Mouse (Mus musculus) heart, embryonic 12.5 days (tissue): ENCODE measurements at regions not wholly inside any gene's neighbourhood (a gene's known extent, or its start where the extent isn't known, plus 50 kb on each side); places are given as distances from the start of the nearest gene placed in this dataset.
A peak's percentile ranks its signal among the peaks of the same experiment; 100 is the strongest.

Source experiments
- ATAC-seq: fragments of 200-750 bp; cut with Nextera tagmentation; 2 replicates; pipeline ENCODE4 v1.8.0; 2017; ENCODE audit warnings: moderate TSS enrichment, moderate library complexity; ENCODE audit not compliant: insufficient number of reproducible peaks, low FRiP score
- H3K27ac ChIP-seq: fragments of 300-500 bp; sonication (generic); 2 replicates; pipeline ENCODE4 v1.5.1; 2016; ENCODE audit warnings: mild to moderate bottlenecking, moderate library complexity; ENCODE audit not compliant: poor library complexity, severe bottlenecking
- H3K27me3 ChIP-seq: fragments of 300-500 bp; sonication (generic); replicated peaks from 2 replicates; pipeline ENCODE4 v1.6.1; 2016; ENCODE audit warnings: mild to moderate bottlenecking, moderate library complexity
- H3K36me3 ChIP-seq: fragments of 300-500 bp; sonication (generic); 2 replicates; pipeline ENCODE4 v1.6.1; 2016; ENCODE audit warnings: mild to moderate bottlenecking, moderate library complexity
- H3K4me1 ChIP-seq: fragments of 300-500 bp; sonication (generic); replicated peaks from 2 replicates; pipeline ENCODE4 v1.6.1; 2016; ENCODE audit warnings: mild to moderate bottlenecking
- H3K4me2 ChIP-seq: fragments of 300-500 bp; sonication (generic); 2 replicates; pipeline ENCODE4 v1.6.1; 2016; ENCODE audit warnings: mild to moderate bottlenecking, moderate library complexity
- H3K4me3 ChIP-seq: fragments of 300-500 bp; sonication (generic); 2 replicates; pipeline ENCODE4 v1.5.1; 2016; ENCODE audit warnings: mild to moderate bottlenecking
- H3K9ac ChIP-seq: fragments of 300-500 bp; sonication (generic); 2 replicates; pipeline ENCODE4 v1.6.1; 2016; ENCODE audit warnings: mild to moderate bottlenecking, moderate library complexity
- H3K9me3 ChIP-seq: fragments of 300-500 bp; sonication (generic); replicated peaks from 2 replicates; pipeline ENCODE4 v1.6.1; 2016; ENCODE audit warnings: mild to moderate bottlenecking, moderate library complexity
- WGBS: fragments of 180-500 bp; shearing (Covaris S2); methylation state at CpG from one replicate; pipeline ENCODE4 v1.1.7; 2016; 5-methylcytosine and 5-hydroxymethylcytosine counted together

DNA sequence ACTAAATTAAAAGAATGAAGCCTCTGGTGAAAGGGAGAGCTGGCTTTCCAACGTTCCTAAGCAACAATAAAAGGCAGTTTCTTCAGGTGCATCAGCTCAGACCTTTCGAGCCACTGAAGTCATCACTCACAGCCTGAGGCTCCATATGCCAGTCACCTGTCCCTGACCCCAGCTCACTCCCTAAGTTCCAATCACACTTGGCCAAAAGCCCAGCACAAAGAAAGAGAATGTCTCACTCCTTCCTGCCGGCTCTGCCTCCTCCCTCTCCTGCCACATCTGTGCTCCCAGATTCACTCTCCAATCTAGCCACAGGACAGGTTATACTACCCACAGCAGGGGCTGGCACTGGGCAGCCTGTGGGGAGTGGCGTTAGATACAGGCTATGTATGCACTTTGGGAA lies 150.7 kb downstream of the Psat1 start:
- Histone ChIP-seq H3K4me1 (peaks cover 6% of the 10 kb centered on the region; the same call in 1 of the 2 replicates), H3K27ac (no peak overlapping the region), H3K27me3 (peaks cover 11% of the 10 kb centered on the region; the same call in 1 of the 2 replicates), H3K4me2 (no peak overlapping the region), H3K36me3 (no peaks in the 10 kb centered on the region), H3K4me3 (no peak overlapping the region), H3K9me3 (no peaks in the 10 kb centered on the region), H3K9ac (no peak overlapping the region)
- no peak for ATAC-seq
- WGBS = 39% methylated on average over 4 of the region's 4 CpGs

- Histone ChIP-seq H3K9me3 (no peaks in the 10 kb centered on the region), H3K4me3 (no peak overlapping the region), H3K27me3 (no peaks in the 10 kb centered on the region), H3K27ac (no peak overlapping the region), H3K36me3 (no peaks in the 10 kb centered on the region), H3K4me2 (no peak overlapping the region), H3K9ac (no peak overlapping the region), H3K4me1 (0 out of 2 replicates have a peak, but pooled peaks cover 3% of the 10 kb centered on the region)
- no peak for ATAC-seq
- 76% methylated on average over 4 of the region's 4 CpGs for WGBS
Measured at GRCm38 (mm10) chr19:15791942-15792341, 155.2 kb downstream of the Psat1 start.

DNA sequence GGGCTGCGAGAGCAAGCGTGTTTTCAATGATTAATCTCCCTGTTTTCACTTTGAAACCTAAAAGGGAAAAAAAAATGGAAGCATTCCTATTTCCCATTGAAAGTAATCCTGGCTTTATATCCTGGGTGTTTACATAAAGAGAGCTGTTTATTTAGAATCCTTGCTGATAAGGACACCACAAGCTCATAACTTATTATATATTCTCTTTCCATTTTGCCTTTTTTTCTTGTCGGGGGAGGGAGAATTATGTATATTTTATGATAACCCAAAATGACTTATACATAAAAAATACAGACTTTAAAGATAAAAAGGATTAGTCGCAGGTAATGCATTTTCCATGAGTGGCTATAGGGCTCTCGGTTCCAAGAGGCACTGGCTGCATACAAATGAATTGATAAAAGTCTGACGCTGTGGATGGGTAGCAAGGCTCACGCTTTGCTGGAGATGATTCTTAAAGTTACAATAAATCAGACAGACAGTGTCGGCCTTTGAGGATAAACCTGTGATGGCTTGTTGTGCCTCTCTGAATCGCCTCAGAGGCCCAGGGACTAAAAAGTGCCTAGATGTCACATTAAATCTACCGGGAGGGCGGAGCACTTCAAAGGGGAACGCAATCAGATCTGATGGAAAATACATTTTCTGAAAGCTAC lies 155.7 kb downstream of the Psat1 start:
- no peaks in the 10 kb centered on the region for H3K9me3 ChIP-seq
- H3K4me2 ChIP-seq = peak overlapping the region; percentile 46
- no peaks in the 10 kb centered on the region for H3K27me3 ChIP-seq
- 0 out of 2 replicates have a peak, but pooled peaks cover 3% of the 10 kb centered on the region for H3K4me1 ChIP-seq
- no peak overlapping the region for H3K9ac ChIP-seq
- no peak for ATAC-seq
- H3K27ac ChIP-seq = no peak overlapping the region
- no peaks in the 10 kb centered on the region for H3K36me3 ChIP-seq
- H3K4me3 ChIP-seq = peak overlapping the region; percentile 8; the same call in 1 of the 2 replicates
- 53% methylated on average over 12 of the region's 12 CpGs for WGBS

- Histone ChIP-seq H3K9me3 (no peaks in the 10 kb centered on the region), H3K4me1 (0 out of 2 replicates have a peak, but pooled peaks cover 3% of the 10 kb centered on the region), H3K9ac (no peak overlapping the region), H3K27me3 (no peaks in the 10 kb centered on the region), H3K4me3 (peak overlapping the region; percentile 8; the same call in 1 of the 2 replicates), H3K27ac (no peak overlapping the region), H3K36me3 (no peaks in the 10 kb centered on the region), H3K4me2 (peak overlapping the region; percentile 46)
- no peak for ATAC-seq
- WGBS = 34% methylated on average over 13 of the region's 13 CpGs
Measured at GRCm38 (mm10) chr19:15790620-15791263, 156.4 kb downstream of the Psat1 start.

- ATAC-seq = no peak
- Histone ChIP-seq H3K4me3 (no peak overlapping the region), H3K36me3 (no peaks in the 10 kb centered on the region), H3K4me1 (0 out of 2 replicates have a peak, but pooled peaks cover 3% of the 10 kb centered on the region), H3K9me3 (no peaks in the 10 kb centered on the region), H3K27me3 (no peaks in the 10 kb centered on the region), H3K27ac (no peak overlapping the region), H3K9ac (no peak overlapping the region), H3K4me2 (no peak overlapping the region)
- WGBS = 64% methylated on average over 5 of the region's 5 CpGs
Measured at GRCm38 (mm10) chr19:15789741-15790140, 157.4 kb downstream of the Psat1 start.

- no peak overlapping the region for H3K27ac ChIP-seq
- no peaks in the 10 kb centered on the region for H3K4me1 ChIP-seq
- no peak overlapping the region for H3K4me2 ChIP-seq
- no peaks in the 10 kb centered on the region for H3K9me3 ChIP-seq
- no peaks in the 10 kb centered on the region for H3K27me3 ChIP-seq
- WGBS = 64% methylated on average over 4 of the region's 4 CpGs
- ATAC-seq = no peak
- no peak overlapping the region for H3K9ac ChIP-seq
- no peaks in the 10 kb centered on the region for H3K36me3 ChIP-seq
- no peak overlapping the region for H3K4me3 ChIP-seq
Measured at GRCm38 (mm10) chr19:15784644-15785043, 162.5 kb downstream of the Psat1 start.

DNA sequence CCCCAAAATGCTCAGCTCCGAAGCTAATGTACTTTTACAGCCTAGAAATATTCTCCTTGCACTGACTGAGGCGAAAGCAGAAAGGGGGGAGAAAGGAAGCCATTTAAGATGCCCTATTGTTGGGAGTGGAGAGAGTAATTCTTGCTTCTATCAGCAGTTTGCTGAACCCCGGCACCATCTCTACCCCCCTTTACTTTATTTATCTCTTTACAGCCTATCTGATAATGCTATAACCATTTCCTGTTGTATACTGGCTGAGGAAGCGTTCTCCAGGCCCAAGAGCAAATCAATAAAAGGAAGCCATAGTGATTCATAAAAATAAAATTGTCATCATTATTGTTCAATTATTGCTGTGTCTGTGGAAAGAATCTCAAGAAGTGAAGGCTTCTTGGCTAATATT lies 177.5 kb downstream of the Psat1 start:
- Histone ChIP-seq H3K4me1 (no peaks in the 10 kb centered on the region), H3K9me3 (no peaks in the 10 kb centered on the region), H3K36me3 (no peaks in the 10 kb centered on the region), H3K27ac (no peak overlapping the region), H3K27me3 (no peaks in the 10 kb centered on the region), H3K4me2 (no peak overlapping the region), H3K9ac (no peak overlapping the region), H3K4me3 (no peak overlapping the region)
- no peak for ATAC-seq
- WGBS = 70% methylated on average over 4 of the region's 4 CpGs

GRCm38 (mm10) chr19:15761086-15761485 lies 186.1 kb downstream of the Psat1 start:
- no peak overlapping the region for H3K4me2 ChIP-seq
- 82% methylated on average over 4 of the region's 4 CpGs for WGBS

GRCm38 (mm10) chr19:15745026-15745777 lies 201.9 kb downstream of the Psat1 start:
- Histone ChIP-seq H3K9ac (no peak overlapping the region), H3K27ac (no peak overlapping the region), H3K4me3 (no peak overlapping the region), H3K27me3 (no peaks in the 10 kb centered on the region), H3K4me1 (no peaks in the 10 kb centered on the region), H3K36me3 (no peaks in the 10 kb centered on the region), H3K4me2 (no peak overlapping the region), H3K9me3 (no peaks in the 10 kb centered on the region)
- WGBS = 63% methylated on average over 8 of the region's 8 CpGs
- ATAC-seq = no peak

More at GRCm38 (mm10) chr19:15761086-15761485, 186.1 kb downstream of the Psat1 start:
- H3K9ac ChIP-seq = no peak overlapping the region
- no peak for ATAC-seq
- no peak overlapping the region for H3K27ac ChIP-seq
- H3K4me3 ChIP-seq = no peak overlapping the region
- H3K27me3 ChIP-seq = no peaks in the 10 kb centered on the region
- H3K36me3 ChIP-seq = no peaks in the 10 kb centered on the region
- H3K9me3 ChIP-seq = no peaks in the 10 kb centered on the region
- H3K4me1 ChIP-seq = no peaks in the 10 kb centered on the region

DNA sequence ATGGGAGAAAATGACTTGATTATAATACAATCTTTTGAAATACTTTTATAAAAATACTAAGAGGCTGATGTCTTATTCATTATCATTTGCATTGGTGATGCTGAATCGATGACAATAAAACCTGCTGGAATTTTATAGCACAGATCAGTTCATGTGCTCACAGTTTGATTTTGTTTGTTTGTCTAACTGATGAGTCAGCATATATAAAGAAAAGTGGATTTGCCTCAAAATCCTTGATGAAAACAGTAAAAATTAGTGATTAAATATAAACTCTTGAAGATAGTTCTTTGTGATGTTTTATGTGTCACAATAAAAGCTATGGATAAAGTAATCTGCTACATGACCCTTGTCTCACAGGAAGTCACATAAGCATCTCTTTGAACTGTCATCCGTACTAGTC lies 210.9 kb downstream of the Psat1 start:
- no peaks in the 10 kb centered on the region for H3K4me1 ChIP-seq
- no peak for ATAC-seq
- H3K9me3 ChIP-seq = no peaks in the 10 kb centered on the region
- H3K27me3 ChIP-seq = no peaks in the 10 kb centered on the region
- H3K9ac ChIP-seq = no peak overlapping the region
- no peak overlapping the region for H3K4me3 ChIP-seq
- H3K27ac ChIP-seq = no peak overlapping the region
- H3K36me3 ChIP-seq = no peaks in the 10 kb centered on the region
- no peak overlapping the region for H3K4me2 ChIP-seq
- WGBS = 70% methylated on average over 2 of the region's 2 CpGs

DNA sequence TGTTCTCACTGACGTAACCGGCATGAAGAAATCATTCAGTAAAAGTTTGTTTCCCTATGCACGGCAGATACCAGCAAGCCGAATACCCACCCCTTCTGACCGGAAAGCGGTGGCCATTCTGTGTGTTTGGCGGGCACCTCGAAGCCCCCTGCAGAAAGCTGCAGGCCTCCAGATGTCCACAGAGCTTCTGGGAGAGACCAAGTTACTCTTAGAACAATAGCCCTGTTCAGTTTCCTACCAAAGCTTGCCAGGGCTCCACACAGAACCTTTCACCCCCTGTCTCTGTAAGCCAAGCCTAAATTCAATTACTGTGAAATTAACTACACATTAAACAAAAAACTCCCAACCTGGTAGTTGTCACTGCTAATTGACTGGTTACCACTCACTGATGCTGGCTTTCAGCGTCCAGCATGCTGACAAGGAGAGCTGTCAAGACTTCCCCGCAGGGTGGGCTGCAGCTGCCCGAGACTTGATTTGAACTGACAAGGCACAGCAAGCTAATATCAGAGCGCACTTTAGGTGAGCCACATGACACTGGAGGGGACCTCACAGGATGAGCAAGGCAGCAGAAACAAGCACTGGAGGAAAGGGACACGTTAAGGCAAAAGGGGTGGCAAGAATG lies 220.2 kb downstream of the Psat1 start:
- no peak overlapping the region for H3K27ac ChIP-seq
- ATAC-seq = no peak
- WGBS = 55% methylated on average over 13 of the region's 13 CpGs
- H3K9ac ChIP-seq = no peak overlapping the region
- no peaks in the 10 kb centered on the region for H3K27me3 ChIP-seq
- H3K4me3 ChIP-seq = no peak overlapping the region
- H3K4me2 ChIP-seq = no peak overlapping the region
- H3K4me1 ChIP-seq = no peaks in the 10 kb centered on the region
- H3K36me3 ChIP-seq = no peaks in the 10 kb centered on the region
- no peaks in the 10 kb centered on the region for H3K9me3 ChIP-seq
